Mouse (Mus musculus) brain, embryonic 14.5 days (tissue): ENCODE results near the gene Olfr979.
"Not testable (repeated sequence)": the region's sequence is repeated elsewhere in the genome, so short reads cannot be mapped to it uniquely, and the experiment has no call there.

Experiments
- CTCF ChIP-seq: fragments of 200-500 bp; IDR thresholded peaks from 2 replicates; pipeline ENCODE4 v1.5.1; 2012; ENCODE audit warnings: inconsistent platforms, mild to moderate bottlenecking, moderate library complexity, borderline replicate concordance; ENCODE audit not compliant: insufficient read depth, insufficient read length; ENCODE audit errors: extremely low read depth
- POLR2A ChIP-seq: fragments of 200-500 bp; IDR thresholded peaks from 2 replicates; pipeline ENCODE4 v1.6.1; 2012; ENCODE audit warnings: mild to moderate bottlenecking, inconsistent platforms, borderline replicate concordance; ENCODE audit not compliant: poor library complexity, insufficient read depth, insufficient read length, severe bottlenecking; ENCODE audit errors: extremely low read depth

- not testable (repeated sequence) for TF ChIP-seq CTCF, POLR2A
Observed at GRCm38 (mm10) chr9:39976581-39977145, 26.6 kb downstream of the Olfr979 start.
